Mouse (Mus musculus) brain, embryonic 14.5 days (tissue): ENCODE data around the gene Timp3.

Experiments
- CTCF ChIP-seq: fragments of 200-500 bp; IDR thresholded peaks from 2 replicates; pipeline ENCODE4 v1.5.1; 2012; ENCODE audit warnings: inconsistent platforms, mild to moderate bottlenecking, moderate library complexity, borderline replicate concordance; ENCODE audit not compliant: insufficient read depth, insufficient read length; ENCODE audit errors: extremely low read depth
- POLR2A ChIP-seq: fragments of 200-500 bp; IDR thresholded peaks from 2 replicates; pipeline ENCODE4 v1.6.1; 2012; ENCODE audit warnings: mild to moderate bottlenecking, inconsistent platforms, borderline replicate concordance; ENCODE audit not compliant: poor library complexity, insufficient read depth, insufficient read length, severe bottlenecking; ENCODE audit errors: extremely low read depth

DNA sequence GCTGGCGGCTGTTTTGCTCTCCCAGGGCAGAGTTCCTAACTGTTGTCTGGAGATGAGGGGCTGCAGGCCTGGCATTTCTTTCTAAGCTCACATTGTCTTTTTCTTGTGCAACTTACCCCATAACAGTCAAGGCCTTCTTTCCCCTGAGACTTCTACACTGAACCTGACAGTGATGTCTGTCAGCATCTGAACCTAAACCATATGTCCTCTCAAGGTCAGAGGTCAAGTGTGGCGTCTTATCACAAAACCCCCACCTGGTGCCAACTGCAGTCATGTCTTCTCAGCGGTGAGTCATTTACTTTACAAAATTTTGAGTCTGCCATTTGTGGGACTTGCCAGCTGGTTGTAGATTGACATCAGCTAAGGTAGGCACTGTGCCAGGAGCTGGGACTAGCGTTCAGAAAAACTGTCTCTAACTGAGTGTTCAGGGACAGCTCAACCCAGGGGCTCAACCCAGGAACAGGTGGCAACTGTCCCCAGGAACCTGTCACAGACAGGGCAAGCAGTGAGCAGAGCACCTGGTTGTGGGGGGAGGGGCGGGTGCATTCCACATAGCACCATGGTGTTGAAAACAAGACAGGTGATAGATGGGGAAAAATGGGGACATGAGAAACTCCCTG is 87.8 kb downstream of the Timp3 start:
- no peak for TF ChIP-seq CTCF
- TF ChIP-seq POLR2A = no peak
